Mouse (Mus musculus) small intestine, adult 2 months (tissue): Measurements from ENCODE around the gene Abhd16a.

Experiments
- CTCF ChIP-seq: fragments of 200-500 bp; IDR thresholded peaks from 2 replicates; pipeline ENCODE4 v1.5.1; 2012; ENCODE audit warnings: low read depth, mild to moderate bottlenecking, control low read depth, inconsistent platforms, low read length, moderate library complexity, mixed read lengths; ENCODE audit not compliant: insufficient replicate concordance, insufficient read length; ENCODE audit errors: extremely low read depth
- POLR2A ChIP-seq: fragments of 200-500 bp; IDR thresholded peaks from 2 replicates; pipeline ENCODE4 v1.6.1; 2012; ENCODE audit warnings: low read depth, mild to moderate bottlenecking, control low read depth, inconsistent platforms, low read length, moderate library complexity

DNA sequence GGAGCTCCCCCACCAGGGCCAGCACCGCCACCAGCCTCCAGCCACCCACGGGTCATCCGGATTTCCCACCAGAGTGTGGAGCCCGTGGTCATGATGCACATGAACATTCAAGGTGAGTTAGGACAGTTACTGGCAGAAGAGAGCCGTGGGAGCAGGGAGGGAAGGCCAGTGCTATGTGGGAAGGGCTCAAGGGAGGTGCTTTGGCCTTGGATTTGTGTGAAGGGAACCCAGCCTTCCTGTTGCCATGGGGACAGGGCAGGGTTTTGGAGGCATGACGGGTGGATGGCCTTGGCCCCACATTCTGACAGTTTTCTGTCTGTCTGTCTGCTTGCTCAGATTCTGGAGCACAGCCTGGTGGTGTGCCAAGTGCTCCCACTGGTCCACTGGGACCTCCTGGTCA is 52.9 kb downstream of the Abhd16a start:
- TF ChIP-seq CTCF (no peak), POLR2A (no peak)
